Mouse (Mus musculus) hindbrain, embryonic 15.5 days (tissue): ENCODE data around the gene Syne3. TPM values are rescaled to one million over a fixed set of nuclear protein-coding genes. Genes with fewer than 3 reads are reported as not detected.

Experiments
- ATAC-seq: fragments of 200-750 bp; cut with Nextera tagmentation; 2 replicates; pipeline ENCODE4 v1.8.0; 2017; ENCODE audit warnings: low read depth, moderate number of reproducible peaks, moderate TSS enrichment; ENCODE audit not compliant: low FRiP score
- H3K27ac ChIP-seq: fragments of 300-500 bp; sonication (generic); replicated peaks from 2 replicates; pipeline ENCODE4 v1.5.1; 2015; ENCODE audit warnings: mild to moderate bottlenecking, inconsistent platforms
- H3K27me3 ChIP-seq: fragments of 300-500 bp; sonication (generic); 2 replicates; pipeline ENCODE4 v1.6.1; 2015; ENCODE audit warnings: control low read depth, inconsistent platforms
- H3K36me3 ChIP-seq: fragments of 300-500 bp; sonication (generic); 2 replicates; pipeline ENCODE4 v1.6.1; 2015; ENCODE audit warnings: control low read depth, inconsistent platforms
- H3K4me1 ChIP-seq: fragments of 300-500 bp; sonication (generic); replicated peaks from 2 replicates; pipeline ENCODE4 v1.6.1; 2015; ENCODE audit warnings: control low read depth, inconsistent platforms
- H3K4me2 ChIP-seq: fragments of 300-500 bp; sonication (generic); 2 replicates; pipeline ENCODE4 v1.6.1; 2015; ENCODE audit warnings: moderate library complexity, mild to moderate bottlenecking, inconsistent platforms
- H3K4me3 ChIP-seq: fragments of 300-500 bp; sonication (generic); 2 replicates; pipeline ENCODE4 v1.5.1; 2015; ENCODE audit warnings: mild to moderate bottlenecking, inconsistent platforms
- H3K9ac ChIP-seq: fragments of 300-500 bp; sonication (generic); 2 replicates; pipeline ENCODE4 v1.6.1; 2015; ENCODE audit warnings: inconsistent platforms
- H3K9me3 ChIP-seq: fragments of 300-500 bp; sonication (generic); 2 replicates; pipeline ENCODE4 v1.6.1; 2016; ENCODE audit warnings: control low read depth, inconsistent platforms
- WGBS: fragments of 180-500 bp; shearing (Covaris S2); methylation state at CpG from one replicate; pipeline ENCODE4 v1.1.7; 2015; 5-methylcytosine and 5-hydroxymethylcytosine counted together
- polyA plus RNA-seq: library from polyadenylated mRNA; unstranded; fragments of >200 nt; fragmentation: Nextera tagmentation; extraction: Ambion mirVana; gene quantifications from 2 replicates; pipeline ENCODE4 v1.2.1, GENCODE M21; 2015

Syne3 gene
- polyA plus RNA-seq, 1 experiment from 2014 or later: 0.36 TPM

- Histone ChIP-seq H3K27me3 (no peaks in the 10 kb centered on the region), H3K4me3 (no peak overlapping the region), H3K36me3 (no peaks in the 10 kb centered on the region), H3K9ac (no peak overlapping the region), H3K4me2 (no peak overlapping the region), H3K4me1 (no peaks in the 10 kb centered on the region), H3K9me3 (no peaks in the 10 kb centered on the region), H3K27ac (no peak overlapping the region)
- ATAC-seq: no peak
- 87% methylated on average over 12 of the region's 12 CpGs for WGBS
These were observed 14.2 kb downstream of the Syne3 start for GRCm38 (mm10) chr12:104995259-104995876.

- WGBS: 68% methylated on average over 8 of the region's 8 CpGs
These were observed 16.8 kb downstream of the Syne3 start for GRCm38 (mm10) chr12:104992838-104993237.

GRCm38 (mm10) chr12:104992123-104992741 lies 17.4 kb downstream of the Syne3 start:
- no peaks in the 10 kb centered on the region for H3K36me3 ChIP-seq
- no peak overlapping the region for H3K4me3 ChIP-seq
- H3K4me2 ChIP-seq: no peak overlapping the region
- no peak for ATAC-seq
- H3K27me3 ChIP-seq: no peaks in the 10 kb centered on the region
- H3K9ac ChIP-seq: no peak overlapping the region
- WGBS: 86% methylated on average over 10 of the region's 10 CpGs
- 0 out of 2 replicates have a peak, but pooled peaks cover 4% of the 10 kb centered on the region for H3K4me1 ChIP-seq
- H3K9me3 ChIP-seq: no peaks in the 10 kb centered on the region
- H3K27ac ChIP-seq: no peak overlapping the region

More at GRCm38 (mm10) chr12:104992838-104993237, 16.8 kb downstream of the Syne3 start:
- H3K27ac ChIP-seq: no peak overlapping the region
- H3K4me2 ChIP-seq: no peak overlapping the region
- no peak for ATAC-seq
- H3K9me3 ChIP-seq: no peaks in the 10 kb centered on the region
- H3K9ac ChIP-seq: no peak overlapping the region
- 0 out of 2 replicates have a peak, but pooled peaks cover 2% of the 10 kb centered on the region for H3K4me1 ChIP-seq
- H3K36me3 ChIP-seq: no peaks in the 10 kb centered on the region
- H3K27me3 ChIP-seq: no peaks in the 10 kb centered on the region
- no peak overlapping the region for H3K4me3 ChIP-seq

- no peak overlapping the region for H3K4me3 ChIP-seq
These were observed 18.7 kb downstream of the Syne3 start for GRCm38 (mm10) chr12:104990741-104991454.

GRCm38 (mm10) chr12:104987936-104988335 lies 21.7 kb downstream of the Syne3 start:
- Histone ChIP-seq H3K4me3 (no peak overlapping the region), H3K4me2 (no peak overlapping the region), H3K36me3 (no peaks in the 10 kb centered on the region), H3K4me1 (0 out of 2 replicates have a peak, but pooled peaks cover 4% of the 10 kb centered on the region), H3K27ac (no peak overlapping the region), H3K9me3 (no peaks in the 10 kb centered on the region), H3K9ac (no peak overlapping the region), H3K27me3 (no peaks in the 10 kb centered on the region)
- ATAC-seq: no peak
- 28% methylated on average over 7 of the region's 7 CpGs for WGBS

More at GRCm38 (mm10) chr12:104990741-104991454, 18.7 kb downstream of the Syne3 start:
- Histone ChIP-seq H3K27me3 (no peaks in the 10 kb centered on the region), H3K36me3 (no peaks in the 10 kb centered on the region), H3K4me1 (0 out of 2 replicates have a peak, but pooled peaks cover 4% of the 10 kb centered on the region), H3K9me3 (no peaks in the 10 kb centered on the region), H3K9ac (no peak overlapping the region), H3K27ac (no peak overlapping the region), H3K4me2 (no peak overlapping the region)
- 81% methylated on average over 13 of the region's 13 CpGs for WGBS
- no peak for ATAC-seq

- no peak overlapping the region for H3K4me2 ChIP-seq
- 0 out of 2 replicates have a peak, but pooled peaks cover 4% of the 10 kb centered on the region for H3K4me1 ChIP-seq
- no peaks in the 10 kb centered on the region for H3K9me3 ChIP-seq
- H3K36me3 ChIP-seq: no peaks in the 10 kb centered on the region
- H3K27me3 ChIP-seq: no peaks in the 10 kb centered on the region
- 93% methylated on average over 9 of the region's 9 CpGs for WGBS
- H3K4me3 ChIP-seq: no peak overlapping the region
- H3K27ac ChIP-seq: no peak overlapping the region
- no peak for ATAC-seq
- H3K9ac ChIP-seq: no peak overlapping the region
These were observed 22.8 kb downstream of the Syne3 start for GRCm38 (mm10) chr12:104986781-104987180.

GRCm38 (mm10) chr12:104986001-104986400 lies 23.6 kb downstream of the Syne3 start:
- no peak overlapping the region for H3K4me3 ChIP-seq
- H3K9ac ChIP-seq: no peak overlapping the region
- H3K36me3 ChIP-seq: no peaks in the 10 kb centered on the region
- ATAC-seq: no peak
- H3K27me3 ChIP-seq: no peaks in the 10 kb centered on the region
- WGBS: 90% methylated on average over 2 of the region's 2 CpGs
- H3K4me2 ChIP-seq: no peak overlapping the region
- no peaks in the 10 kb centered on the region for H3K9me3 ChIP-seq
- H3K4me1 ChIP-seq: 0 out of 2 replicates have a peak, but pooled peaks cover 4% of the 10 kb centered on the region
- no peak overlapping the region for H3K27ac ChIP-seq

- Histone ChIP-seq H3K9me3 (no peaks in the 10 kb centered on the region), H3K4me2 (no peak overlapping the region), H3K36me3 (no peaks in the 10 kb centered on the region), H3K9ac (no peak overlapping the region), H3K4me3 (no peak overlapping the region), H3K27ac (no peak overlapping the region), H3K4me1 (0 out of 2 replicates have a peak, but pooled peaks cover 4% of the 10 kb centered on the region), H3K27me3 (no peaks in the 10 kb centered on the region)
- ATAC-seq: no peak
- 78% methylated on average over 5 of the region's 5 CpGs for WGBS
These were observed 24.5 kb downstream of the Syne3 start for GRCm38 (mm10) chr12:104985088-104985487.

GRCm38 (mm10) chr12:104983476-104983875 lies 26.1 kb downstream of the Syne3 start:
- 58% methylated on average over 7 of the region's 7 CpGs for WGBS
- no peak for ATAC-seq
- no peaks in the 10 kb centered on the region for H3K27me3 ChIP-seq
- H3K36me3 ChIP-seq: no peaks in the 10 kb centered on the region
- H3K4me1 ChIP-seq: peaks cover 10% of the 10 kb centered on the region
- no peak overlapping the region for H3K27ac ChIP-seq
- no peak overlapping the region for H3K9ac ChIP-seq
- no peak overlapping the region for H3K4me3 ChIP-seq
- no peak overlapping the region for H3K4me2 ChIP-seq
- no peaks in the 10 kb centered on the region for H3K9me3 ChIP-seq

GRCm38 (mm10) chr12:104978943-104979723 lies 30.5 kb downstream of the Syne3 start:
- Histone ChIP-seq H3K27ac (no peak overlapping the region), H3K4me3 (no peak overlapping the region), H3K27me3 (no peaks in the 10 kb centered on the region), H3K4me2 (no peak overlapping the region), H3K9ac (no peak overlapping the region), H3K36me3 (no peaks in the 10 kb centered on the region), H3K4me1 (peaks cover 8% of the 10 kb centered on the region), H3K9me3 (no peaks in the 10 kb centered on the region)
- WGBS: 66% methylated on average over 22 of the region's 22 CpGs
- ATAC-seq: no peak

- no peaks in the 10 kb centered on the region for H3K36me3 ChIP-seq
- H3K9ac ChIP-seq: no peak overlapping the region
- no peak for ATAC-seq
- 8% methylated on average over 9 of the region's 9 CpGs for WGBS
- H3K27ac ChIP-seq: no peak overlapping the region
- H3K4me2 ChIP-seq: no peak overlapping the region
- H3K9me3 ChIP-seq: no peaks in the 10 kb centered on the region
- H3K27me3 ChIP-seq: no peaks in the 10 kb centered on the region
- peaks cover 8% of the 10 kb centered on the region for H3K4me1 ChIP-seq
- no peak overlapping the region for H3K4me3 ChIP-seq
These were observed 31.2 kb downstream of the Syne3 start for GRCm38 (mm10) chr12:104978420-104978819.
